Mouse (Mus musculus) brain, embryonic 14.5 days (tissue): Measurements from ENCODE around the gene Kcnab3.
"Not testable (repeated sequence)": the region's sequence is repeated elsewhere in the genome, so short reads cannot be mapped to it uniquely, and the experiment has no call there.

Source experiments
- CTCF ChIP-seq: fragments of 200-500 bp; IDR thresholded peaks from 2 replicates; pipeline ENCODE4 v1.5.1; 2012; ENCODE audit warnings: inconsistent platforms, mild to moderate bottlenecking, moderate library complexity, borderline replicate concordance; ENCODE audit not compliant: insufficient read depth, insufficient read length; ENCODE audit errors: extremely low read depth
- POLR2A ChIP-seq: fragments of 200-500 bp; IDR thresholded peaks from 2 replicates; pipeline ENCODE4 v1.6.1; 2012; ENCODE audit warnings: mild to moderate bottlenecking, inconsistent platforms, borderline replicate concordance; ENCODE audit not compliant: poor library complexity, insufficient read depth, insufficient read length, severe bottlenecking; ENCODE audit errors: extremely low read depth

DNA sequence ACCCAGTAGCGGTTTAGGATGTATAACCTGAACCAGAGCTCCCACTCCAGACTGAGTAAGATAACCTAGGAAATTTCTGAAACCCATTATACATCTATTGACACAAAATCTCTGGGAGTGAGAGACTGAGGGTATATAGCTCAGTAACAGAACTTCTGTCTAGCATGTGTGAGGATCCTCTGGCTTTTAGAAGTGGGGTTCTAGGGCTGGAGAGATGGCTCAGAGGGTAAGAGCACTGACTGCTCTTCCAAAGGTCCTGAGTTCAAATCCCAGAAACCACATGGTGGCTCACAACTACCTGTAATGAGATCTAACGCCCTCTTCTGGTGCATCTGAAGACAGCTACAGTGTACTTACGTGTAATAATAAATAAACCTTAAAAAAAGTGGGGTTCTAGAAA lies 8.1 kb upstream of the Kcnab3 start:
- TF ChIP-seq CTCF, POLR2A: not testable (repeated sequence)
